Mouse (Mus musculus) spleen, postnatal 14 days (tissue): ENCODE data around the gene Katnb1.

ENCODE experiments used
- DNase-seq, 2 experiments: peaks; one replicate each; pipeline ENCODE4 v3.0.0; 2021 to 2022; ENCODE audit warnings: low spot score in 2 of 2

Katnb1 gene

DNA sequence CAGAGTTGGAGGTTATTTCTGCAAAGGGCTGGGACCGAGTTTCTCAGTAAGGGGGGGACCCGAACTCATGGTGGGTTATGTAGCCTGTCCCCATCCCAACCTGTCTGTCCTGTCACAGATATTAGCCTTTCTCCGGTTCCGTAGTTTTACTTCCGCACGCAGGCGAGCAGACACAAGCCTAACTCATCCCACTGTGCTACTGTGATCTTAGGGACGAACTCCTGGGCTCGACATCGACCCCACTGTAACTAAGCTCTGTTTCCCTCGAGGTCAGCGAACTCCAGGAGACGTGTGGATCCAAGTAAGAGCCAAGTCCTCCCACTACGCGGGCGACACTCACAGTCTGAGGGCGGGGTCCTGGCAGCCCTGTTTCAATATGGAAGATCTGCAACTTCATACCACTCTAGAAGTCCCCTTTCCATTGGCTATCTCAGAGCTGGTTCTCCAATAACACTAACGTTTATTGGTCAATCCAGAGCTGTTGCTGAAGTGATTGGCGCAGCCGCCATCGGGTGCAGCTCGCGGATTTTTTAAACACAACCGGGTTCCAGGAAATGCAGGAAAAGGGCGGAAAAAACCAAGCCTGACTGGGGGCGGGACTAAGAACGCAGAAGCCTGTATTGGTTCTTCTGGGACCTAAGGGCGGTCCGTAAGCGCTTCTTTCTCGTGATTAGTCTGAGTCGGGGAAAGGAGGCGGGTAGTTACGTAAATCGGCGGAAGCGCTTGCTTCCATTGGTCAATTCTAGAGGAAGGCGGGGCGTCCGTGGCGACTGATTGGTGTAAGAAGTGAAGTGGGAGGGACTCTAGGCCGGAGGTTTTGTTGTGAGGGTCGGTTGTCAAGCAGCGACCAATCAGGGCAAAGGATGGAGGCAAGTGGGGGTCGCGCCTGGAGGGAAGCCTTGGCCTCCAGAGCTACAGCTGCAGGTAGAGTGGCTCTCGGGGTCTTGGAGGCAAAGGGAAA, at the start of gene Katnb1:
TSS of gene Katnb1 (plus strand) at position 806 of the 961 bp plus-strand sequence.
- peak; percentile 95 to 96 for DNase-seq

DNA sequence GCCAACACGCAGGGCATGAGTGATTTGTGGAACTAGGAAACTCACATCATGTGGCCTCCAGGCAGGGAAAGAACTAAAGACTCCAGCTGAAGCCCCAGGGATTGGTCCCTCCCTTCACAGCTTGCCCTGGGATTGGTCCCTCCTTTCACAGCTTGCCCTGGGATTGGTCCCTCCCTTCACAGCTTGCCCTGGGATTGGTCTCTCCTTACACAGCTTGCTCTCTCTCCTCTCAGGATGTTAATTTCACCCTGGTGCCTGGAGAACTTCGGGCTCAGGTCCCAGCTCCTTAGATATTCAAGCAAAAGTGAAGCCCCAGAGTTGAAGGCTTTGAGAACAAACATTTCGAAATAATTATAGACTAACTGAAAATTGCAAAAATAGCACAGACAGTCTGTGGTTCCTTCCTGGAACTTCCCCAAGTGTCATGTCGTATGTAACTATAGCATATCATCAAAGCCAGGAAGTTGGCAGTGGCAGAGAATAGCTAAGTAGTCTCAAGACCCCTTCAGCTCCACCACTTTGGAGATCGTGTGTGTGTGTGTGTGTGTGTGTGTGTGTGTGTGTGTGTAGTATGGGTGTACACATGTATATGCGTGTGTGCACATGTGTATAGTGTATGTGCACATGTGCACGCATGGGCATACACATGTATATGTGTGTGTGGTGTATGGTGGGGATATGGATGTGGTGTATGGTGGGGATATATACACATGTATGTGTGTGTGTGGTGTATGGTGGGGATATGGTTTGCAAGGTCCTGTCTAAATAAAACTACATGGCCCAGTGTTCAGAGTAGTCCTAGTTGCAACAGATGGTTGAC, 43.7 kb upstream of the Katnb1 start:
- no peak for DNase-seq

GRCm38 (mm10) chr8:95041883-95042784, 38.9 kb upstream of the Katnb1 start:
- no peak for DNase-seq

DNA sequence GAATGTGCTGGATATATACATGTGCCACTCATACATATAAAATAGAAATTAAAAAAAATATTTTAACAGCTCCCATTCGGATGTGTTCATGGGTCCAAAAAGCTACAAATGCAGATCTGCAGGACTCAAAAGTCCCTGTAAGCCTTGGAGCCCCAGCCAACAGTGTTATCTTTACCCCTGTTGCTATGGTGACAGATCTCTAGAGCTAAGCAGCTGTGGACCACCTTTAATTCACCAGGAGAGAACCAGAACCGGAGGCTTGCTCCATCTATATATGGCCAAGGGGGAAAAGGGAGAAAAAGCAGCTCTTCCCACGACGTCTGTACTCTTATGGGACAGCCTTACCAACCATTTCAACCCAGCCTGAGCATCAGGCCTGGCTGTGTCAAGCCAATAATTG, 36.2 kb upstream of the Katnb1 start:
- no peak for DNase-seq

GRCm38 (mm10) chr8:95046982-95047381, 34.0 kb upstream of the Katnb1 start:
- DNase-seq = no peak

- DNase-seq = no peak
Measured at GRCm38 (mm10) chr8:95047884-95048680, 32.9 kb upstream of the Katnb1 start.

DNA sequence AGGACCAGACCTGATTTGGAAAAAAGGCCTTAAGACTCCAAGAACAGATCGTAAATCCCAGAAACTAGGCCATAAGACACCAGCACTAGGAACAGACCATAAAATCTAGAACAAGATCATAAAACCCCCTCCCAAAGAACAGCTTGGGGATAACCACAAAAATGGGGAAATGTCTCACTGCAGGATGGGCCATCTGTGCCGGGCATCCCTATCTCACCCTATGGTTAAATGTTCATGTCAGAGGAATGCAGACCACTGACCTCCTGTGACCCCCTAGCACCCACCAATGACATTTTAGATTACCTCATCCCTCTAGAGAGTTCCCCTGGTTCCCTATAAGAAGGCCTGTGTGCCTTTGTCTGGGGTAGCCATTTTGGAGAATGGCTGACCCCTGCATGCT, 31.4 kb upstream of the Katnb1 start:
- DNase-seq = no peak

- DNase-seq = no peak
Measured at GRCm38 (mm10) chr8:95054438-95054837, 26.5 kb upstream of the Katnb1 start.

DNA sequence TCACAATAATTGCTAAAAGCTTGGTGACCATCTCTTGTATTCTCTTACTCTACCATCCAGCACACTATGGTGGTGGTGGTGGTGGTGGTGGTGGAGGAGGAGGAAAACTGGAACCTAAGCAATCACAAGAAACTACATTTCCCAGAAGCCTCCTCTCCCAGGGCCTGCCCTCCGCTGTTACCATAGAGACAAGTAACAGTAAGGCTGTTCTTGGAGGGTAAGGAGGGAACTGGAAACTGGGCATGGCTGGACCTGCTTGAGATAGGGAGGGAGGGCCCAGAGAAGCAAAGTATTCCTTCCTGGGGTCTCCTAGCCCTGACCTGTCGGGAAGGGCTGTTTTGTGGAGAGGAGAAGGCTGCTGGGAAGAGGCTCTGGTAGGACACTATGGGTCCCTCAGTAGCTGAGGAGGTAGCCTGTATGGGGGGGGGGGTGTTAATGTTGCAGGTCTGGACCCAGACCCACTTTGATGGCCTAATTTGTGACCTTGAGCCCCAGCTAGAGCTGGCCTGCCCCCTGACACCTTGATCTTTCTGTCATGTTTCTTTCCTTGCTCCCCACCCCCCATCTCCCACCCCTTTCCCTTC, 26.0 kb upstream of the Katnb1 start, which contains the start of gene Drc7:
TSS of gene Drc7 (plus strand) at position 177 of the 584 bp plus-strand sequence.
- DNase-seq = no peak

DNA sequence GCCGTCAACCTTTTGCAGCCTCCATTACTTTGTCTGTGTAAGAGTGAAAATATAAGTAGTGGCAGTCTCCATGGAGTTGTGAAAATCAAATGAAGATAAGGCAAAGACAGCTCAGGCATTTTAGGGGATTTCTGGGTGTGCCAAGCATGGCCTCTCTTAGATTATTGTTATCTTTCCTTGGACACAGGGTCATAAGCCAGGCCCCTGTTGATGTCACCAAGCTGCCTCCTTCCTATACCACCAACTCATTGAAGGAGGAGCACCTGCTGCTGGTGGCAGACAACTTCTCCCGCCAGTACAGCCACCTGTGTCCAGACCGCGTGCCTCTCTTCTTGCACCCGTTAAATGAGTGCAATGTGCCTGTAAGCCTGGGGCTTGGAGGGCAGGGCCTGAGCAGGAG, 24.6 kb upstream of the Katnb1 start:
- DNase-seq = no peak

GRCm38 (mm10) chr8:95058661-95059060, 22.3 kb upstream of the Katnb1 start:
- no peak for DNase-seq

- no peak for DNase-seq
Measured at GRCm38 (mm10) chr8:95059812-95060533, 21.0 kb upstream of the Katnb1 start.

- no peak for DNase-seq
Measured at GRCm38 (mm10) chr8:95064531-95064930, 16.5 kb upstream of the Katnb1 start.

- DNase-seq = peak; percentile 33 to 60
Measured at GRCm38 (mm10) chr8:95067582-95067981, 13.4 kb upstream of the Katnb1 start.

- no peak for DNase-seq
Measured at GRCm38 (mm10) chr8:95075504-95075903, 5.5 kb upstream of the Katnb1 start.

- no peak for DNase-seq
Measured at GRCm38 (mm10) chr8:95076151-95076550, 4.8 kb upstream of the Katnb1 start.

- DNase-seq = no peak
Measured at GRCm38 (mm10) chr8:95078055-95078454, 2.9 kb upstream of the Katnb1 start.

- no peak for DNase-seq
Measured at GRCm38 (mm10) chr8:95079305-95079704, 1.7 kb upstream of the Katnb1 start.

- peak in 1 of 2 experiments; percentile 21 for DNase-seq
Measured at GRCm38 (mm10) chr8:95081650-95082049, 664 bp downstream of the Katnb1 start.

GRCm38 (mm10) chr8:95084261-95084660, 3.3 kb downstream of the Katnb1 start:
- DNase-seq = no peak
